Mouse (Mus musculus): ENCODE measurements around the gene Foxp2.

Foxp2 gene

GRCm38 (mm10) chr6:15370827-15371226 lies 469.7 kb downstream of the Foxp2 start:
- no peak for DNase-seq (ENCODE audit: extremely low spot score)

DNA sequence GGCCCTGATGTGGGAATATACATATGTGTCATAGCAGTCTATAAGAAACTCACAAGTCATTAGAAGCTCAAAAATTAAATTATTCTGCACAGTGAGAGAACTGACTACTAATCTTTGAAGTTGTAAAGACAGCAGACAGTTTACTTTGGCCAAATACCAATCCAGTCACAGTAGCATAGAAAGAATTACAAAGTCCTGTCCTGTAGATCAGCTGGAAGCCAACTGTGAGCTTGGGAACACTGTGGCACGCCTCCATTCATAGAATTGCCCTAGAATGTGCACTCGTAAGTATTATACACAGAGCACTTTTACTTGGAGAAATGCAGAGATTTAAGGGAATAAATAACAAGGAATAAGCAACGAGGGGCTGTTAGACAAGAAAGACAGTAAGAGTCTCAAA lies 472.5 kb downstream of the Foxp2 start:
- DNase-seq (ENCODE audit: extremely low spot score) = no peak

DNA sequence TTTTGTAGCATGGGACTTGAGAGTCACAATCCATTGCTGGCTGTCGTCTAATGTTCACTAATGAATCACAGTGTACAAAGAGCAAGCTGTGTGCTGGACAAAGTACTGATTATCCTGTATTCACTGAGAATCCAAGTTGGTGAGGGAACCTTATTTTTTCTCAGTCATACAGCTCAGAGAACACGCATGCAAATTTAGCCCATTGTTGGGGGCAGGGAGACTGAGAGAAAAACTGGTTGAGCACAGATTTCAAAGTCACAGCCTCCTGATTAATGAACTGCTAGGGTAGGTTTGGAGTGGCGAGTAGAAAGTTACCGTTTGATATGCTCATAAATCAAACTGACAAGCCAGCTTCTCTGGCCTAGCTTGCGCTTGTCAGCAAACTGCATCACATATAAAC lies 477.1 kb downstream of the Foxp2 start:
- DNase-seq (ENCODE audit: extremely low spot score) = no peak

- DNase-seq (ENCODE audit: extremely low spot score) = no peak
These were observed 495.3 kb downstream of the Foxp2 start for GRCm38 (mm10) chr6:15396462-15396861.

DNA sequence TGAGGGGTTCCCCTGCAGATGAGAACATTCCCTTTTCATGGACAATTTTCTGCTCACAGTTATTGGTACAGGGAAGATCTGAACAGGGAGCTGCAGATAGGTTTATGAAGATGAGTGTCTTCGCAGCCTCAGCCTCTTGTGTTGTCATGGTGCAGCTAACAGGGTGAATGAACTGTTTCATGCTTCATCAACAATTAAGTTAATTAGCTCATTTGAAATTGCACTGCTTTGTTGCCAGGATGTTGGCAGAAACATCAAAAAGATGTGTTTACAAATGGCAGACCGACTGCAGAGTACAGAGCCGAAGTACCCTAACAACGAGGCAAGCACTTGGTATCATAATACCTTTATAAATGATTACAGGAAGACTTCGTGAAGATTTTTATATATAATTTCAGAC lies 496.3 kb downstream of the Foxp2 start:
- no peak for DNase-seq (ENCODE audit: extremely low spot score)

- no peak for DNase-seq (ENCODE audit: extremely low spot score)
These were observed 500.0 kb downstream of the Foxp2 start for GRCm38 (mm10) chr6:15401138-15401537.

DNA sequence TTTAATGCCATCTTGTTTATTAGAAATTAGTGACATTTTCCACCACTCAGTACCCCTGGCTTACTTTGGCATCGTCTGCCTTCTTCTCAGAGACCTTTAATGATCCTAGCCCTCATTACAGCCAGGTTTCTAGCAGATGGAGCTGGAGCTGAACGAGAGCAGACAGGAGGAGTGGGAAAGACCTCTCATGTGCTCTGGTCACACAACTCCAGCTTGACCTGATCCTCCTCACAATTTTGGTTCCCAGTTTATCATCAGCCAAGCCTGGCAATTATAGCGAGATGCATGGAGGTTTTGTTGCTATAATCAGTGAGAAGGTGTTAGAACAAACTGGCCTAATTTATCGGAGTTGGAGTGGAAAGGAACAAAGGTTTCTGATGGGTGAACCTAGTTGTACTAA lies 500.9 kb downstream of the Foxp2 start:
- no peak for DNase-seq (ENCODE audit: extremely low spot score)

DNA sequence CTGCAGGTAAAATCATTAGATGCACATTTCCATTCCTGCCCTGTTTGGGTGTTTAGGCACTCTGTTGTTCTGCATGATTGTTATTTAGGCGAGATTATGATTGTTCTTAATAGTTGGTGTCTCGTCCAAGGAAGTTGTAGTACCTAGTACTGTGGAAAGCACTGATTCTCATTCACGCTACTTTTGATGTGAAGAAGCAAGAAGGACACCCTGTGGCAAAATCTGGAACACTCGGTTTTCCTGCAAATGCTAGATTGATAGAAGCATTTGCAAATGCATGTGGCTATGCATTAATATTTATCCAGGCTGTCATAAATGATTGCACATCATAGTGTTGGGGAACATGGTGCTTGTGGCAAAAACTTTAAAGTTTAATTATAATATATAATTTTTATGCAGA lies 514.0 kb downstream of the Foxp2 start:
- no peak for DNase-seq (ENCODE audit: extremely low spot score)

DNA sequence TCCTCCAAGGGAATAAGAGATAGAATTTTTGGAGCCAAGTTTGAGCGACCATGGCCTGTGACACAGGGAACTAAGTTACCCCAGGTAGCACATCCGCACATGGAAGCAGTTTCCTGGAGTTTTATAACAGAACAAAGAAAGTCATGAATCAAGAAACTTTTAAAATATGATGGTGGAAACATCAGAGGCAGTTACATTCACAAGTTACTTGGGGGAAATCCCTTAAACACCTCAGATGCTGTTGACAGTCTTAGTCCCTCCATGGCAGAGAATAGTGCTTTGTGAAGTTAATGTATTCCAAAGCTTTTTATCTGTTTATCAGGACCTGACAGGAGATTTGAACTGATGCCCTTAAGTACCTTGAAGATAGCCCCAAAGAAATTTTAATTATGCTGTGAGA lies 558.6 kb downstream of the Foxp2 start:
- no peak for DNase-seq (ENCODE audit: extremely low spot score)

DNA sequence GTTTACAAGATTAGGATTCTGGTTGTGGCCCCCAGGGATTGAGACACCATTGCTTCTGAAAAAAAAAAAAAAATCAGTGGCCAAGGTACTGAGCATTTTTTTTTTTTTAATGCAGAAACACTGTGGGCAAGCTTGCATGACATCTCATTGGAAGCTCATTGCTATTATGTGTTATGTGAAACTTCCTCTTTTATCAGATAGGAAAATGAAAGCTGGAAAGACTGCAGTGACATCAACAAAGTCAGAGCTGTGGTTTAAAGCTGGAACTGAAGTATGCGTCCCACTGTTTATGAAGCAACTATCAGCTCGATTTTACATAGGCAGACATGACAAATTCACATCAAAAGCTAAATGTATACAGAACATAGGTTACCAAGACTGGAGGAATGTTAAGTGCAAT lies 562.2 kb downstream of the Foxp2 start:
- DNase-seq (ENCODE audit: extremely low spot score) = no peak

DNA sequence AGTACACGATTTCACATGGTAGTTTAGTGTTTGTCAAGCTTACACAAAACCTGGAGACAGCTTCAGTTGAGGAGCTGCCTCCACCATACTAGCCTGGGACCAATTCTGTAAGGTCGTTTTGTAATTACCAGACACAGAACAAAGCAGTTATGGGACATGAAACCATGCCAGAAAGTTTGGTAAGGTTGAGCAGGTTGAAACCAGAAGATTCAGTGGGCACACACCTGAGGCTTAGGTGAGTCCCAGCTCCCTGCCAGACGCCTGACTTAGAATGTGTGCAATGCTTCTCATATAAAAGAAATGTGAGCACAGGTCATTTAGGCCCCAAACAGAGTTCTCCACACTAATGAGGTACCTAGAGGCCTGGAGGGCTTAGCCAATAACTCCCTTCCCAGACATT lies 564.3 kb downstream of the Foxp2 start:
- no peak for DNase-seq (ENCODE audit: extremely low spot score)

- DNase-seq (ENCODE audit: extremely low spot score) = no peak
These were observed 565.5 kb downstream of the Foxp2 start for GRCm38 (mm10) chr6:15466634-15467033.

DNA sequence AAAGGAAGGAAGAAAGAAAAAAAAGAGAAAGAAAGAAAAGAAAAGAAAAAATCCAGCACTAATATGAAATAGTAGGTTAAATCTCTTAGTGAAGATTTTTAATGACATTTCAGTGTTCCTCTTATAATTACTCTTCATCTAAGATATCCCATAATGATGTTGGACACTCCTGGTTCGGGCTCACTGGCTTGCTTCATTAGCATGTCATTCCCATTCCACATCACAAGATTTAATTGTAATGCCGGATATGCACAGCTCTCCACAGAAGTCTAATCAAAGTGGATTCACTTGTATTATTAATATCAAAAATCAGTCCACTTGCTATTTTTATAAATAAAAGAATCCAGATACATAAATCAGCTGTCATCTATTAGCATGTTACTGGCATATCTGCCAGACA lies 585.8 kb downstream of the Foxp2 start:
- DNase-seq (ENCODE audit: extremely low spot score) = no peak
